Mouse (Mus musculus) right cerebral cortex, postnatal 4 days (tissue): ENCODE data around the gene Ubqln2.
A peak's percentile ranks its signal among the peaks of the same experiment; 100 is the strongest.

Experiments used
- DNase-seq: peaks from one replicate; pipeline ENCODE4 v3.0.0-alpha.2; 2022

Ubqln2 gene

GRCm38 (mm10) chrX:153497688-153498516 is at the start of gene Ubqln2:
Gene Ubqln2, plus strand, starts transcription at chrX:153498227.
- DNase-seq: peak; percentile 77

GRCm38 (mm10) chrX:153451946-153452345 is 46.1 kb upstream of the Ubqln2 start:
- DNase-seq: no peak

- DNase-seq: no peak
Observed at GRCm38 (mm10) chrX:153476760-153477248, 21.2 kb upstream of the Ubqln2 start.

- no peak for DNase-seq
Observed at GRCm38 (mm10) chrX:153492326-153492725, 5.7 kb upstream of the Ubqln2 start.

GRCm38 (mm10) chrX:153498665-153499293 is 752 bp downstream of the Ubqln2 start:
- DNase-seq: peak; percentile 34

GRCm38 (mm10) chrX:153499294-153500046 is 1.4 kb downstream of the Ubqln2 start:
- peak; percentile 14 for DNase-seq

GRCm38 (mm10) chrX:153500047-153500345 is 2.0 kb downstream of the Ubqln2 start:
- DNase-seq: no peak

GRCm38 (mm10) chrX:153505954-153506353 is 7.9 kb downstream of the Ubqln2 start:
- DNase-seq: peak; percentile 31

GRCm38 (mm10) chrX:153515491-153515890 is 17.5 kb downstream of the Ubqln2 start:
- no peak for DNase-seq

- DNase-seq: no peak
Observed at GRCm38 (mm10) chrX:153528399-153528798, 30.4 kb downstream of the Ubqln2 start.
